Mouse (Mus musculus) olfactory bulb, adult 2 months (tissue): Measurements from ENCODE around the gene Spata1.

Experiments used
- CTCF ChIP-seq: fragments of 200-500 bp; IDR thresholded peaks from 2 replicates; pipeline ENCODE4 v1.5.1; 2012; ENCODE audit warnings: low read depth, mild to moderate bottlenecking, low read length, moderate library complexity; ENCODE audit not compliant: insufficient read depth
- POLR2A ChIP-seq: fragments of 200-500 bp; IDR thresholded peaks from 2 replicates; pipeline ENCODE4 v1.6.1; 2012; ENCODE audit warnings: mild to moderate bottlenecking, low read depth, low read length, moderate library complexity; ENCODE audit not compliant: insufficient read depth

GRCm38 (mm10) chr3:146419992-146420537 lies 79.5 kb downstream of the Spata1 start:
- no peak for TF ChIP-seq POLR2A
- no peak for TF ChIP-seq CTCF
